Mouse (Mus musculus): ENCODE measurements around the gene Olfm3.

GRCm38 (mm10) chr3:114995956-114996355, 92.1 kb downstream of the Olfm3 start:
- no peak for TF ChIP-seq EP300 (optimal IDR thresholded peaks at IDR 0.05)
- TF ChIP-seq CTCF (IDR thresholded peaks at IDR 0.05; ENCODE audit: low read depth): no peak
